In the genomic region with DNA sequence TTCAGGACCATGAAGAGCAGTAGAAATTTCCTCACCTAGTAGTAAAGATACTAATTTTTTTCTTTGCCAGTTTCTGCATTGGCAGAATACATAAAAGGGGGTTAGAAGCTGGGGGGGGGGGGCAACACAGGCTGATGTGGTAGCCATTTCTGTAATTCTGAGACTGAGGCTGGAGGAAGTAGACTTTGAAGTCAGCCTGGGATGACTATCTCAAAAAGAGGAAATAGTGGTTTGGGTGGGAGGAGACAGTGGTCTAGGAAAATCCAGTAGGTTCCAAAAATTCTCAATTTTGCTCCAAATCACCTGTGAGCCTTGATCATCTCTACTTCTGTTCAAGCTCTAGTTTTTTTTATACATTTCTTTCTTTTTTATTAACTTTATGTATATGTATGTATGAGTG, we compare ENCODE assay signal across 31 mouse cellular contexts. TPM values are rescaled to one million over a fixed set of nuclear protein-coding genes. Genes with fewer than 3 reads are reported as not detected.
A peak's percentile ranks its signal among the peaks of the same experiment; 100 is the strongest.
DNase-seq lines count a peak whose midpoint lies in the region; ATAC-seq and TF ChIP-seq lines count a peak whose summit lies in the region.
"Had no signal": no experiment of that assay in that cellular context is flagged by ENCODE, and none has a peak within 500 bp of the region (broad histone marks: within the 10 kb centered on the region; RNA-seq: fewer than 3 reads in every experiment).

No protein-coding gene starts in this region.

- no peak for TF ChIP-seq CTCF in MEL (IDR thresholded peaks at IDR 0.05 in 2 of 3, conservative IDR thresholded peaks at IDR 0.05 in 1 of 3; ENCODE audit: control insufficient read depth in 1 of 3, insufficient read depth in 1 of 3, low read depth in 2 of 3, low read length in 3 of 3, poor library complexity in 1 of 3, severe bottlenecking in 1 of 3)

- peak; percentile 57 to 63; a peak in 3 of 4 replicates for ATAC-seq in hematopoietic stem cell, adult 5-6 weeks (replicated peaks in 1 of 2; ENCODE audit: insufficient read depth in 1 of 2, low FRiP score in 2 of 2, low TSS enrichment in 1 of 2, low read depth in 1 of 2, poor library complexity in 2 of 2, severe bottlenecking in 2 of 2)
- no peak for ATAC-seq in CD4-positive, CD25-positive, alpha-beta regulatory T cell, adult 4 months
- ATAC-seq: activated CD4-positive, CD25-positive, alpha-beta regulatory T cell, adult 4 months; forebrain, embryonic 15.5 days; hindbrain, embryonic 16.5 days; intestine, embryonic 15.5 days; midbrain, embryonic 15.5 days had no signal

- TF ChIP-seq EP300 in MEL (IDR thresholded peaks at IDR 0.05; ENCODE audit: low read depth in 1 of 2, low read length in 2 of 2) = peak; percentile 42 to 78; a peak in 3 of 4 replicates

- peaks cover 8 to 33% of the 10 kb centered on the region in 2 experiments for H3K36me3 ChIP-seq in MEL (ENCODE audit: control insufficient read depth in 1 of 2, insufficient read depth in 2 of 2, low read length in 2 of 2)
- no peaks in the 10 kb centered on the region for H3K36me3 ChIP-seq in splenic B cell, adult 2 months (ENCODE audit: control insufficient read depth, insufficient read depth, low read length, poor library complexity, severe bottlenecking)
- H3K36me3 ChIP-seq: midbrain, embryonic 15.5 days had no signal

- no peak overlapping the region for H3K9ac ChIP-seq in MEL (ENCODE audit: control insufficient read depth, low read depth, low read length, poor library complexity, severe bottlenecking)
- H3K9ac ChIP-seq: embryonic facial prominence, embryonic 13.5 days; forebrain, embryonic 15.5 days; heart, embryonic 13.5 days; intestine, embryonic 15.5 days; liver, embryonic 14.5 days; lung, embryonic 14.5 days; midbrain, embryonic 15.5 days had no signal

- H3K27me3 ChIP-seq in MEL (ENCODE audit: control insufficient read depth in 1 of 2, insufficient read depth in 2 of 2, low read length in 2 of 2) = no peaks in the 10 kb centered on the region
- no peaks in the 10 kb centered on the region for H3K27me3 ChIP-seq in splenic B cell, adult 2 months (ENCODE audit: control insufficient read depth, insufficient read depth, low read length, poor library complexity, severe bottlenecking)
- H3K27me3 ChIP-seq: embryonic facial prominence, embryonic 13.5 days; forebrain, embryonic 15.5 days; heart, embryonic 13.5 days; intestine, embryonic 15.5 days; midbrain, embryonic 15.5 days had no signal

- no peak overlapping the region for H3K27ac ChIP-seq in MEL (ENCODE audit: control insufficient read depth, low read depth, low read length)
- H3K27ac ChIP-seq: embryonic facial prominence, embryonic 13.5 days; forebrain, embryonic 10.5 days; forebrain, embryonic 15.5 days; heart, embryonic 13.5 days; hindbrain, embryonic 10.5 days; intestine, embryonic 15.5 days; kidney, postnatal 0 days; liver, embryonic 14.5 days; midbrain, embryonic 15.5 days; stomach, postnatal 0 days had no signal

- H3K4me3 ChIP-seq in MEL (ENCODE audit: control insufficient read depth in 1 of 2, insufficient read depth in 1 of 2, low read depth in 2 of 2, low read length in 2 of 2) = no peak overlapping the region
- H3K4me3 ChIP-seq: embryonic facial prominence, embryonic 13.5 days; forebrain, embryonic 10.5 days; forebrain, embryonic 15.5 days; heart, embryonic 13.5 days; hindbrain, embryonic 10.5 days; intestine, embryonic 15.5 days; midbrain, embryonic 15.5 days had no signal

- H3K79me2 ChIP-seq in MEL (ENCODE audit: control insufficient read depth, insufficient read depth, low read length, poor library complexity) = no peaks in the 10 kb centered on the region

- TF ChIP-seq RAD21 in MEL (IDR thresholded peaks at IDR 0.05; ENCODE audit: low read depth, low read length) = no peak

- peaks cover 5% of the 10 kb centered on the region in 2 experiments for H3K4me1 ChIP-seq in MEL (ENCODE audit: control insufficient read depth in 1 of 2, insufficient read depth in 2 of 2, low read length in 2 of 2)
- H3K4me1 ChIP-seq: embryonic facial prominence, embryonic 13.5 days; forebrain, embryonic 10.5 days; forebrain, embryonic 15.5 days; hindbrain, embryonic 10.5 days; intestine, embryonic 15.5 days; midbrain, embryonic 15.5 days had no signal

- no peak for TF ChIP-seq POLR2A in MEL (IDR thresholded peaks at IDR 0.05; ENCODE audit: control insufficient read depth in 1 of 2, insufficient read depth in 1 of 2, low read depth in 1 of 2, low read length in 2 of 2, poor library complexity in 1 of 2)

- DNase-seq in A20 (ENCODE audit: low read depth, low spot score) = peak; percentile 48
- DNase-seq in MEL (ENCODE audit: low read depth, low spot score) = peak; percentile 84
- DNase-seq in splenic B cell, adult 2 months (ENCODE audit: low read depth, low spot score) = peak; percentile 39
- DNase-seq in thymus, postnatal 0 days (ENCODE audit: low spot score) = no peak
- DNase-seq in kidney, adult 18-20 months = no peak
- DNase-seq: adrenal gland, adult 2 months; cerebellum, adult 8-10 months; cerebellum, postnatal 36 days; heart, postnatal 10 days; kidney, adult 8-10 months; layer of hippocampus, adult 9-11 months; liver; lung, embryonic 14.5 days; right cerebral cortex, adult 18-20 months; spleen, adult 18-20 months; thymus, adult 2 months; thymus, postnatal 4 days had no signal

- H3K9me3 ChIP-seq in MEL (replicated peaks; ENCODE audit: insufficient read depth, low read length) = no peaks in the 10 kb centered on the region
- H3K9me3 ChIP-seq: embryonic facial prominence, embryonic 13.5 days; forebrain, embryonic 10.5 days; forebrain, embryonic 15.5 days; heart, embryonic 13.5 days; hindbrain, embryonic 10.5 days; intestine, embryonic 15.5 days; midbrain, embryonic 15.5 days had no signal

TF ChIP-seq in MEL, 35 proteins besides CTCF, POLR2A, EP300 and RAD21 (continues in another document):
- TF ChIP-seq MAZ (IDR thresholded peaks at IDR 0.05; ENCODE audit: low read depth, low read length) = no peak
- TF ChIP-seq CHD1 (IDR thresholded peaks at IDR 0.05; ENCODE audit: low read depth, low read length) = no peak
- TF ChIP-seq NRF1 (IDR thresholded peaks at IDR 0.05; ENCODE audit: insufficient read depth, low read depth, low read length, poor library complexity, severe bottlenecking) = no peak
- TF ChIP-seq SIN3A (IDR thresholded peaks at IDR 0.05; ENCODE audit: low read length) = peak; percentile 32; the same call in 1 of the 2 replicates
- no peak for TF ChIP-seq ZC3H11A (IDR thresholded peaks at IDR 0.05; ENCODE audit: low read depth, low read length)
- 0 out of 2 replicates have a peak, but pooled peaks have one; percentile 17 for TF ChIP-seq TBP (IDR thresholded peaks at IDR 0.05; ENCODE audit: low read depth, low read length)
- no peak for TF ChIP-seq KAT2A (conservative IDR thresholded peaks at IDR 0.05; ENCODE audit: low read depth, low read length)
- TF ChIP-seq USF2 (IDR thresholded peaks at IDR 0.05; ENCODE audit: borderline replicate concordance in 1 of 2, insufficient read depth in 1 of 2, low read depth in 1 of 2, low read length in 2 of 2) = no peak
- no peak for TF ChIP-seq UBTF (IDR thresholded peaks at IDR 0.05; ENCODE audit: borderline replicate concordance, insufficient read depth, low read depth, low read length)
- TF ChIP-seq SMC3 (IDR thresholded peaks at IDR 0.05; ENCODE audit: low read depth, low read length) = no peak
- no peak for TF ChIP-seq ZMIZ1 (IDR thresholded peaks at IDR 0.05; ENCODE audit: low read depth, low read length)
- 0 out of 2 replicates have a peak, but pooled peaks have one; percentile 15 for TF ChIP-seq ZNF384 (IDR thresholded peaks at IDR 0.05; ENCODE audit: low read depth, low read length)
- no peak for TF ChIP-seq GABPA (IDR thresholded peaks at IDR 0.05; ENCODE audit: low read depth, low read length)

RNA-seq across cellular contexts. Expression of gene Pfdn5, which starts 14.4 kb away (rescaled TPM):
- total RNA-seq in MEL (2012; rRNA removed) = 290 and 302 TPM in 2 replicates
- 1,000 to 10,000 TPM in 1 of 2 experiments, 100 to 1,000 TPM in 1; 465 to 7,439 TPM for polyA plus RNA-seq in MEL (2012; ENCODE audit: insufficient read depth in 1 of 2, insufficient read length in 2 of 2, low read depth in 1 of 2, low replicate concordance in 2 of 2, missing spikeins in 1 of 2)
- 273 and 464 TPM in 2 replicates for total RNA-seq in hematopoietic stem cell, adult 5-6 weeks (2017)
- 446 and 454 TPM in 2 replicates for polyA plus RNA-seq in thymus, postnatal 0 days (2015; fragmentation: Nextera tagmentation; extraction: Ambion mirVana)
- 1,000 to 10,000 TPM; 1,296 to 1,302 TPM for polyA plus RNA-seq in CD4-positive, CD25-positive, alpha-beta regulatory T cell, adult 4 months (2017; shearing (Covaris generic))

RNA-seq across cellular contexts. Expression of gene Espl1, which starts 15.4 kb away (rescaled TPM):
- total RNA-seq in MEL (2012; rRNA removed) = 49.8 and 52.5 TPM in 2 replicates
- polyA plus RNA-seq in MEL (2012; ENCODE audit: insufficient read depth in 1 of 2, insufficient read length in 2 of 2, low read depth in 1 of 2, low replicate concordance in 2 of 2, missing spikeins in 1 of 2) = 100 to 1,000 TPM in 1 of 2 experiments, 10 to 100 TPM in 1; 94.1 to 142 TPM
- total RNA-seq in hematopoietic stem cell, adult 5-6 weeks (2017) = 8.5 and 26.9 TPM in 2 replicates
- polyA plus RNA-seq in thymus, postnatal 0 days (2015; fragmentation: Nextera tagmentation; extraction: Ambion mirVana) = 17.7 and 18.0 TPM in 2 replicates
- polyA plus RNA-seq in CD4-positive, CD25-positive, alpha-beta regulatory T cell, adult 4 months (2017; shearing (Covaris generic)) = 1 to 10 TPM; 1.5 to 6.7 TPM

RNA-seq across cellular contexts. Expression of gene Myg1, which starts 20.0 kb away (rescaled TPM):
- 126 and 140 TPM in 2 replicates for total RNA-seq in MEL (2012; rRNA removed)
- polyA plus RNA-seq in MEL (2012; ENCODE audit: insufficient read depth in 1 of 2, insufficient read length in 2 of 2, low read depth in 1 of 2, low replicate concordance in 2 of 2, missing spikeins in 1 of 2) = 100 to 1,000 TPM; 135 to 292 TPM
- 35.7 and 75.9 TPM in 2 replicates for total RNA-seq in hematopoietic stem cell, adult 5-6 weeks (2017)
- polyA plus RNA-seq in thymus, postnatal 0 days (2015; fragmentation: Nextera tagmentation; extraction: Ambion mirVana) = 94.7 and 107 TPM in 2 replicates
- 100 to 1,000 TPM; 119 to 124 TPM for polyA plus RNA-seq in CD4-positive, CD25-positive, alpha-beta regulatory T cell, adult 4 months (2017; shearing (Covaris generic))

RNA-seq across cellular contexts. Expression of gene Mfsd5, which starts 32.2 kb away (rescaled TPM):
- 49.7 and 56.3 TPM in 2 replicates for total RNA-seq in MEL (2012; rRNA removed)
- polyA plus RNA-seq in MEL (2012; ENCODE audit: insufficient read depth in 1 of 2, insufficient read length in 2 of 2, low read depth in 1 of 2, low replicate concordance in 2 of 2, missing spikeins in 1 of 2) = 100 to 1,000 TPM in 1 of 2 experiments, 10 to 100 TPM in 1; 83.6 to 115 TPM
- 11.5 and 19.4 TPM in 2 replicates for total RNA-seq in hematopoietic stem cell, adult 5-6 weeks (2017)
- 53.5 and 55.1 TPM in 2 replicates for polyA plus RNA-seq in thymus, postnatal 0 days (2015; fragmentation: Nextera tagmentation; extraction: Ambion mirVana)
- polyA plus RNA-seq in CD4-positive, CD25-positive, alpha-beta regulatory T cell, adult 4 months (2017; shearing (Covaris generic)) = 10 to 100 TPM; 28.3 to 31.4 TPM

RNA-seq across cellular contexts. Expression of gene Aaas, which starts 39.1 kb away (rescaled TPM):
- total RNA-seq in MEL (2012; rRNA removed) = 48.7 and 61.5 TPM in 2 replicates
- 100 to 1,000 TPM in 1 of 2 experiments, not detected in 1; 205 TPM for polyA plus RNA-seq in MEL (2012; ENCODE audit: insufficient read depth in 1 of 2, insufficient read length in 2 of 2, low read depth in 1 of 2, low replicate concordance in 2 of 2, missing spikeins in 1 of 2)
- 48.4 and 91.9 TPM in 2 replicates for total RNA-seq in hematopoietic stem cell, adult 5-6 weeks (2017)
- 56.8 and 61.7 TPM in 2 replicates for polyA plus RNA-seq in thymus, postnatal 0 days (2015; fragmentation: Nextera tagmentation; extraction: Ambion mirVana)
- 10 to 100 TPM; 41.7 to 63.7 TPM for polyA plus RNA-seq in CD4-positive, CD25-positive, alpha-beta regulatory T cell, adult 4 months (2017; shearing (Covaris generic))

Comparison
In these comparisons a context has a peak if more than half of its experiments do, and no peak if none do; other contexts are left out.
1. DNase-seq: peak in A20 (single experiment), MEL (single experiment) and splenic B cell, adult 2 months (single experiment); none in thymus, postnatal 0 days (single experiment) and kidney, adult 18-20 months (single experiment).